Mouse (Mus musculus) A20 (cell line): Measurements from ENCODE around the gene Cyth4.

ENCODE experiments used
- DNase-seq: peaks from one replicate; pipeline ENCODE4 v3.0.0-alpha.2; 2011; ENCODE audit warnings: low read depth, low spot score

The Cyth4 gene

DNA sequence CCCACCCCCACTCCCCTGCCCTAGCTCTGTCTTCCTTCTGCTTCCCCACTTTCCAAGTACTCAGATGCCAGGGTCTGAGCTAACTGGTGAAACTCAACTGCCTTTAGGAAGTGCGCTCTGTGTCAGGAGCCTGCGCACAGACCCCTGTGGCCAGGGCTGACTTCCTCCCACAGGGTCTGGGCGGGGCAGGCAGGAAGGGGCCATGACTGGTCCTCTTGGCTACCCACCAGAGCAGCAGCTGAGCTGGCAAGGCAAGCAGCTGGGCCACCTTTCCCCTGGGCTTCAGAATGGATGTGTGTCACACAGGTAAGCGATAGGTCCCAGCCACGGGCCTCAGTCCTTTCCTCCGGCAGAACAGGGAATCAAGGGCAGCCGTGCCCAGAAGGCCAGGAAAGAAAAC lies at the start of gene Cyth4:
Gene Cyth4 (plus strand): TSS at position 134 of the 400 bp plus-strand sequence.
- DNase-seq: no peak

DNA sequence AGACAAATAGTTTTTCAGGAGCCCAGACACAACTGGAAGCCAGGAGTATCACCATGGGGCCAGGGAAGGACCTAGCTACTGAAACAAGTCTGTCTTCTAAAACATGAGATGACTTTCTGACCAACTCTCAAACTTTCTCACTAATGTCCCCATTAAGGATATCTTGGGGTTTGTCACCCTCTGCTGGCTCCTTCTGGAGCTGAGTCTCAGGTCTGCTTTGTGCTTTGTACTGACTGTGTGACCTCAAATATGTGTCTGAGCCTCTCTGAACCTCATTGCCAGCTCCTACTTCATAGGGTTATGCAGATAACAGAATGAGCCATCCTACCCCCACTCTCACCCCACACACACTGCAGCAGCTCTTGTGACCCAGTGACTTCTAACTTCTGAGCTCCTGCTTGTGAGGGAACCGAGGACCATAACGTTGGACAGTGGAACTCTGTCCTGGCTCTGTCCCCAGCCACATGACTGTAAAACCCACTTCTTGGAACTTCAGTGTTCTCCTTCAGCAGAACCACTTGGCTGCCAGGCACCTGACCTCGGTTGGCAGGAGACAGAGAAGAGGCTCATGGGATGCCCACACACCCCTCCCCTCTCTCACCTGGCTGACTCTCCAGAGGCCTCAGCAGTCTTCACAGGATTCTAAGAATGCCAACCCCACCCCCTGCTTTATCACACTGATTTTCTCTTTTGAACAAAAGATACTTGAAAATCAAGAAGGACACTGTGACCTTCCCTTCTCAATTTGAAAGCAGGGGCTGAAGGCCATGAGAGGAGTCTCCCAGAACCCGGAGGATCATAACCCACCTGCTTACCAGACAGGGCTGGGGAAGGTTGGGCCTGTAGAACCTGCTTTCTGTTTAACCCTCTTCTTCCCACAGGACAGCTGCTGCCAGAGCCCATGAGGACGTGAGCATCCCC lies 49.2 kb upstream of the Cyth4 start:
- peak; percentile 70 for DNase-seq

DNA sequence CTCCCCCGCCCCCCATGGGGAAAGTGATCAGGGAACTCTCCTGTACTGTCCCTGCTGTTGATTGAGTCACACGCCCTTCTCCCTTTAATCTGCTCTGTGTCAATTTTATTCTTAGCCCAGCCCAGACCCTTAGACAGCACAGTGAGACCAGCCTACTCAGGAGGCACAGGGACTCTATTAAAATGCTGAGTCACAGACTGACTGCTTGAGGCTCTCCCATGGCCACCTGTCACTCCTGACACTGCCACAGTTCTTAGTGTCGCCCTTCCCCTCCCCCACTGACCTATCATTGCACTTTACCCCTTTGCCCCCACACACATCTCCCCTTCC lies 48.5 kb upstream of the Cyth4 start:
- peak; percentile 56 for DNase-seq

DNA sequence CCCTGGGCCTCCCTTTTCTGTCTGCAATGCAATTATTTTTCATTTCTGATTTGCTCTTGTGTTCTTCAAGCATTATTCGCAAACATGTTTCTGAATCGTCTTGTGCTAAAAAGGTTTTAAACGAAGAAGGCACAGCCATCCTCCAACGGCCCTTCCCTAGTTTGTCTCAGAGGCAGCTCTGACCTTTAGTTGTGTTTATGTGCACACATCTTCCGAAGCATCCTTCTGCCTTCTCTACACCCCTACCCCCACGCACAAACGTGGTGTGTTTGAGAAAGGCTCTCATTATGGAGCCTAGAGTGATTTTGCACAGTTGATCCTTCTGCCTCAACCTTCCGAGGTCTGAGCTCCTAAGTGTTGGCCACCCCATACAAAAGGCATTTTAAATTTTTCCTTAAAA lies 48.1 kb upstream of the Cyth4 start:
- DNase-seq: no peak

DNA sequence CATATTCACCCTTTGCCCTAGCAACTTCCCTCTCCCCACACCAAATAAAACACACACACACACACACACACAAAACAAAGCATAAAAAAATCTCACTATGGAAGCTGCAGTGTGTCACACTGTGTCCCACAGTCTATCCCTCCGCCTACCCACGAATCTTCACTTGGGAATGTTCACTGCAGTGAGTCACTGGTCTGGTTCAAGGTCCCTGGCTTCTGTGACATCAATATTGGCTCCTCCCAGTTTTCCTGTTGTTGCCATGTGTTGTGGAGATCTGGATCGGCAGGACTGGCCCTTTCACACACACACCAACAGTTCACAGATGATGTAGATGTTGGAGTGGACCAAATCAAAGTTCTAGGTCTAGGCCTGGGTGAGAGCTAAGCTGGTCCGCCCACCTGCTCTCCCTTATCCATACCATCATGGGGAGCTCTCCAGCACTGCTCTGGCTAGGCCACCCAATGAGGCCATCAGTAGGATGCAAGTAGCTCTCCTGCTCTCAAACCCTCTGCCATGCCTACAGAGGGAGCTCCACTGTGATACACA lies 47.6 kb upstream of the Cyth4 start:
- DNase-seq: no peak

DNA sequence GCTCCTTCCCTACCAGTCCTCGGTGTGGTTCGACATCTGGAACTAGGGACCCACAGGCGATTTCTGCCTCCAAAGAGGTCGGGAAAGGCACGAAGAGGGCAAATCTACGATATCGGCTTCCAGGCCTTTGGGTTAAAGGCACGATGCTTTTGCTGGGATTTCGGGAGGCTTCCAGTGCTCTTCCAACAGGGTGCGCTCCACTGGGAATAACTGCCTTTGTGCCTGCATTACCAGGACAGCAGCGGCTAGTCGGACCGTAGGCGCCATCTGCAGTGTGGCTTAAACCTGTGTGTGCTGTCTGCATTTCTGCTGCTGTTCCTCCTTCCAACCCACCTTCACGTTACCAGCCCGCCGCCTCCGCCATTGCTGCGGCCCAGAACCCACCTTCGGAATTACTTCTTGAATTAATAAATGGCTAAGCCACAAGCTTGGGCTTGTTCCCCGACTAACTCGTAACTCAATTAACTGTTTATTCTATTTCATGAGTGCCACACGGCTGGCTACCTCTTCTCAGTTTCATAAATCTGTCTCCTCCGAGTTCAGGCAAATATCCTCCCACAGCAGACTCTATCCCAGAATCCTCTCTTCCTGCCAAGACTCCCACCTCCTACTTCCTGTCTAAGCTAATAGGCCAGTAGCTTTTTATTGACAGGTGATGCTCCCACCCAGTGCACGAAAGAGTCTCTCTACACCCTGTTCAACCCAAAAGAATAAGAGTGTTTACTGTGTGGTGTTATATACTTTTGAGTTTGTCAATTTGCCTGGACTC lies 42.1 kb upstream of the Cyth4 start:
- peak; percentile 83 for DNase-seq

DNA sequence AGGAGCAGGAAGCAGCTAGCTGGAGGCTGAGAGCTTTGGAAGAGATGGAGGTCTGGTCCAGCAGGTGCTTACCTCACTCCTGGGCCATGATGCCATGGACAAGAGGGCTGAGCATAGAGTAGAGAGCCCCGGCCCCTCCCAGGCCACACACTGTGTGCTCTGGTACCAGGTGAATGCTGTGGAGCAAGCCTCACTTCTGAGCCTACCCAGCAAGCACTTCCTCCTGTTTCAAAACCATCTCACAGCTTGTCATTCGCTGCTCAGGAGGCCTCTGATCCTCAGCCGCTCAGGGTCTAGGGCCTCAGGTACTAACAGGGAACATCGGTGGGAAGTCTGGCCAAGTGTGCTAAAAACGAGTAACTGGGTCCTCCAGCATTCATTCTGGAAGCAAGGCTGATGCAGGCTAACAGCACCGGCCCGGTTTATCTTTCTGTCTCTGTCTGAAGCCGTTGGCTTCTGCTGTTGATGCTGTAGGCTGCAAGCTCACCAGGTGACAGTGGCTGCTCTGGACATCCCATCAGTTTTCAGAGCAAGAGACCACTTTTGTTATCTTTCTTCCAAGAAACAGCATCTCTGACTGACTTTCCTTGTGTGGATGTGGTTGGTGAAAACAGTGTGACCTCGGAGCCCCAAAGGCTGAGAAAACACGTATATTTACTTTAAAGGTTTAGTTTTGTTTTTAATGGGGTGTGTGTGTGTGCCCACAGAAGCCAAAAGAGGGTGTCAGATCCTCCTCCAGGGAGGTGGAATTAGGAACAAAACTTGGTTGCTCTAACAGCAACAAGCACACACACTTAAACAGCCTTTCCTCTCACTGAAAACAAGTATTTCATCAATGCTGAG lies 38.9 kb upstream of the Cyth4 start:
- no peak for DNase-seq

DNA sequence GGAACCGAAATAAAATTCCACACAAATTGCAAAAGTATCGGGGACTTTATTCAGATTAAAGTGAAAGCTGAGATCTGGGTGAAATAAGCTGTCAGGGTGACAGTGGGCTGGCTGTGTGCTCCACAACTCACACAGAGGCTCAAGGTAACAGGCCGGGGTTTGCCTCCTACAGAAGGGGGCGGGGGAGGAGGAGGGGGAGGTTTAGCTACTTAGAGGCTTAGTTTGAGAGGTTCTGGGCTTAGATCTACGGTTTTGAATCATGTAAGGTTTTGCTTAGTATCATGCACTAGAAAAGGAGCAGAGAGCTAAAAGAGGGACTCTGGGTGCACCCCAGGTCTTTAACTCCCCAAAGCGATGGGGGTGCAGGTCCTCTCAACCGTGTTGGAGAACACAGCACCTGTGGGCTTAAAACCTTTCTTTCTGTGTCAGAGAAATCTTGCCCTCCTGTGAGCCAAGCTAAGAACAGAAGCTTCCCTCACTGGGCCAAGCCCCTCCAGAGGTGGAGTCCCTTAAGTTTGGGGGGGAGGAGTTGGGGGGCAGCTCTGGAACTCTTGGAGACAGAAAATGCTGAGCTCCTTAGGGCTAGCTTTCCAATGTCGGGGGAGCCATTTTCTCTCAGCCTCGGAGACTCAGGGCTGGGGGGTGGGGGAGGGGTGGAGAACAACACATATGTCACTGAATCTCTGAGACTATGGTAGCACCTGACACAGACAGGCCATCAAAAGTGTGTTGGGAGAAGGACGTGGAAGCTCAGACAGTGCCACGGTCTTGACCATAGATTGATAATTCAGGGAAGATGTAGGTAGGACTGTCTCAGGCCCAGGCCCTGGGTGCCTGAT lies 37.5 kb upstream of the Cyth4 start:
- peak; percentile 78 for DNase-seq

DNA sequence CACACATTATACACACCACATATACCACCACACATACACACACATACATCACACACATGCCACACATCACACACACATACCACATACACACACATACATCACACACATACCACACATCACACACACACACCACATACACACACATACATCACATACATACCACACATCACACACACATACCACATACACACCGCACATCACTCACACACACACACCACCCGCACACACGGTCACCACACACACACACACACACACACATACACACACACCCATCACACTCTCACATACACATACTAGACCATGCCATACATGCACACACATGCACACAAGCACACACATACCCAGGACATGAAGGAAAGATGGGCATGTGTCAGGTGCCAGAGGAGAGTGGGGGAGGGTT lies 33.5 kb upstream of the Cyth4 start:
- DNase-seq: no peak

DNA sequence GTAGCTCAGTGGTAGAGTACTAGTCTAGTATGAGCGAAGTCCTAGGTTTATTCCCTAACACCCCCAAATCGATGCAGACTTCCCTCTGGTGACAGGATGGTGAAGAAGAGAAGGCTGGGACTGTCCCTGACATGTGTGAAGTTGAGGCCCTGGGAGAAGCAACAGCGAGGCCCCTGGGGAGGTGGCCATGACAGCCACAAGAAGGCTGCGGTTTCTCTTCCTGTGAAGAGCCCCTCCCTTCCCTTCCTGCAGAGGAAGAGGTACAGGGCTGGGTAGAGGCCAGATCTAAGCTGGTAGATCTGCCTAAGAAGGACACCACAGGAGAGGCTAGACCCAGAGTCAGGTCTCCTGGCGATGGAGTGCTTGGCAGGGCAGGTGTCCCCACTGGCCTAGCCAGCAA lies 32.9 kb upstream of the Cyth4 start:
- peak; percentile 75 for DNase-seq

DNA sequence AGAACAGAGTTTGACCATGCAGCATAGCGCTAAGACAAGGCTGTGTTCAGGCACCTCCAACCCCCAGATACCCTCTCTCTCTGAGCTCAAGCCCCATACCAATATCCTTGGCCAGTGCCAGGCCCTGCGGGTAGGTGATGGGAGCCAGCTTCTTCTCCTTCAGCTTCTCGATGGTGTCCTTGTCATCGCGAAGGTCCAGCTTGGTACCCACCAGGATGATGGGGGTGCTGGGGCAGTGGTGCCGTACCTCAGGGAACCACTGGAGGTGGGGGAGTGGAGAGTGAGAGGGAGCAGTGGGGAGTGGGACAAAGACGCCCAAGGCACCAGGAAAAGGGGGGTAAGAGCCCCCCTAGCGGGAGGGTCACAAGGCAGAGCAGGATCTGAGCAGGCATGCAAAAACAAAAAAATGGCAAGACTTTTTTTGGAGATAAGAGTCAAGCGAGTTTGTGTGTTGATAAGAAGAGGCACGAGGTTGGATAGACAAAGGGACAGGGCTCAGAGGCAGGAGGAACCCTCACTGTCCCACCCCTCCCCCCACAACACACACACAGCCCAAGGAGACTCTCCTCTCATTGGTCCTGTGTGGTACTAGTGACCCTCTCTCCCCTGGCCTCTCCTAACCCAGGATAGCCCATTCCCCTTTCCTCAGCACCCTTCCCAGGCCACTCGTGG lies 31.9 kb upstream of the Cyth4 start:
- no peak for DNase-seq

DNA sequence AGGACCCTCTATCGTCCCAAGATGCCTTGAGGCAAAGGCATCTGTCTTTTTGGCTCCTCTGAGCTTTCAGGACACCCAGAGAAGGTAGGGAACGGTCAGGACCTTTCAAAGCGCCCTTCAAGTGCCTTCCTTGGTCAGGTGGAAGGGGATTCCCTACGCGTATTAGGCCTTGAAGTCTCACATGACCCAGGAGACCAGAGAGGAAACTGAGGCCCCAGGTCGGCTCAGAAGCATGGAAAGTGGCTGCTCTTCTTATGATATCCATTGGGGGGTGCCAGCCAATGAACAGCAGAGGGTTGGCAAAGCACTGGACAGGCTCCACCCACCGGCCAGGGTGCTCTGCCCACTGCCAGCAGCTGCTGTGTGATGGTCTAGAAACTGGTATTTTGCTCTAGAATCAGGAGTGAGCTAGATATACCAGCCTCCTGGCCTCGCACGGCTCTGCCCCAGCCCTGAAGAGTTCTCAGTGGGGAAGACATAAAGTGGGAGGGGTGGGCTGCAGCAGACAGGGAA lies 29.2 kb upstream of the Cyth4 start:
- no peak for DNase-seq

DNA sequence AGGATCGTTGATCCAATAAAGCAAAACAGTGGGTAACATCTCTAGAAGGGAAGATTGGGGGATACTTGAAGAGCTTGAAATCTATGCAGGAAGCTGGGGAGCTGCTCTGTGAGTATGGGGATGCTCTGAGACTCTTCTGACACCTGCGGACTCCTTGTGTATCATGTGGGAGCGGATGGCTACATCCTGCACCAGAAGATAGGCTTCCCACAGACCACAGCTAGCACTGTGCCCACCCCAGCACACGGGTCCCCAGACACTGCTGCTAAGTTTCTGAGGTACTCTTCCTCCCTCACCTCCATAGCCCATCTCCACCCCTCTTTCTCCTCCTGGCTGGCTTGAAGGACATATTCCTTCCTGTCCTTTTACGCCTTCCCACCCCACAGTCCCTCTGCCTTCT lies 26.7 kb upstream of the Cyth4 start:
- no peak for DNase-seq

DNA sequence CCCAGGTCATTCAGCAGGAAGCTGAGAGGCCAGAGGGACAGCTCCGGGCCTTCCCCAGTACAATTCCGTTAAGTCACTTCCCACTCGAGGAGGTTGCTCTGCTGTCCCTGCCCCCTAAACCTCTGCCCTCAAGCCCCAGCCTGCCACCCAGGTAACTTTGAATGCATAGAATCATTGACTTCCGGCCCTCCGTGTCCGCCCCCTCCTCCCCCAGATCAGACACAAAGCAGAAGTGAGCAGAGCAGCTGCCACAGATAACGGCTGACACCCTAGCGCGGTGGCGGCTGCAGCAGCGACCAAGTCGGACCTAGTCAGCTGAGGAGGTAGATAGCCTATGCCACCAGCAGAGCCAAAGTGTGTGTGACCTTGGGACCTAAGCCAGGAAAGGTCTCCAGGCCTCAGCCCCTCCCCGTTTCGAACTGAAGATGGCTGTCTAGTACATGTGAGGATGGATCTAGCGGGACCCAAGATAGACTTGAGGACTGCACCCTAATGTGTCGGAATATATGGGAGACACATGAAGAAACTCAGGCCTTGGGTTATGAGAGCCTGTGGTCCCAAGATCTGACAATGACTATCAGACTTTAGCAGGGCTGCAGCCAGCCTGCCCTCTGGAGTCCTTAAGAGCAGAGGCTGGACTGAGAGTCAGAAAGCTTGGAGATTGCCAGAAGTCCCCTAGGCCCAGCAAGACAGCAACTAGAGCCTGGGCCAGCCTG lies 25.1 kb upstream of the Cyth4 start:
- peak; percentile 92 for DNase-seq

DNA sequence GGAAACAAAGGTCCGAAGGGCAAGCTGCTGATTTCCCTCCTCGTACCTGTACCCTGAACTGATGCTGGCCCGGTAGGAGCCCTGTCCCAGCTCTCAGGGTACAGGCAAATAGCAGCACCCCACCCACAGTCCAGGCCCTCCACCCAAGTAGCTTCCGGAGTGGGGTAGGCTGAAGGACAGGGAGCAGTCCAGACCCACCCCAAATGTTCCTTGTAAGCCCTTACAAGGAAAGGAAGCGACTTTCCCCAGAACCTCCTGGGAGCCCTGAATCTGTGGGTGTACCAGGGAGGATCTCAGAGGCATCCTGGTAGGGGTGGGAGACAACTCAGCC lies 24.6 kb upstream of the Cyth4 start:
- no peak for DNase-seq

DNA sequence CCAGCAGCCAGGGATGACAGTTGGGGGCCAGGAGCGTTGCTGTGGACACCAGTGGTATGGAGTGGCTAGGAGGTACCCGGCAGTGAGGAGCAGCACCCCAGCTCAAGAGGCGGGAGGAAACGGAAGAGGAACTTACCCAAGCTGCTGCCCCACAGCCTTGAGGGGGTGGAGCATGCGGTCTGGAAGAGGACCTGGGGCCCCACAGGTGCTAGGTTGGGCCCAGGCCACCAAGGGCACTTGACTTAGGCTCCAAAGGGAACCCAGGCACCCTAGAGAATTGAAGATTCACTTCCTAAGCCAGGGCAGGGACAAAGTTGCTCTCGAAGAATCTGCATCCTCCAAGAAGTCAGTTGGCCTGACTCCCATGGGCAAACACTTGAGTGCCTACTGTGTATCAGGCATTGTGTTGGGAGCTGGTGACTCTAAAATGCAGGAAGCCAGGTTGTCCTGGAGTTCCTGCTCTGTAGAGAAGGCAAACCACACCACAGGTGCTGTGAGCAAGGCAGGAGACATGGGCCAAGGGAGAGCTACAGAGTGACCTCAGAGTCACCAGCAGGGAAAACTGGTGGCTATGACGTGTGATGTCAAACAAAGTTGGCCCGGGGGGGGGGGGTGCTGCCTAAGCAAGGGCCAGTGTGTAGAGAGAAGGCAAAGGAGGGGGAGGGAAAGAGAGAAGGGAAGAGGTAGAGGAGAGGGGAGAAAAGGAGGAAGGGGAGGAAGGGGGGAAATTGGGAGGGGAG lies 24.0 kb upstream of the Cyth4 start, which contains the start of gene Rac2:
Gene Rac2 (minus strand): TSS at position 126 of the 740 bp plus-strand sequence.
- DNase-seq: peak; percentile 94

DNA sequence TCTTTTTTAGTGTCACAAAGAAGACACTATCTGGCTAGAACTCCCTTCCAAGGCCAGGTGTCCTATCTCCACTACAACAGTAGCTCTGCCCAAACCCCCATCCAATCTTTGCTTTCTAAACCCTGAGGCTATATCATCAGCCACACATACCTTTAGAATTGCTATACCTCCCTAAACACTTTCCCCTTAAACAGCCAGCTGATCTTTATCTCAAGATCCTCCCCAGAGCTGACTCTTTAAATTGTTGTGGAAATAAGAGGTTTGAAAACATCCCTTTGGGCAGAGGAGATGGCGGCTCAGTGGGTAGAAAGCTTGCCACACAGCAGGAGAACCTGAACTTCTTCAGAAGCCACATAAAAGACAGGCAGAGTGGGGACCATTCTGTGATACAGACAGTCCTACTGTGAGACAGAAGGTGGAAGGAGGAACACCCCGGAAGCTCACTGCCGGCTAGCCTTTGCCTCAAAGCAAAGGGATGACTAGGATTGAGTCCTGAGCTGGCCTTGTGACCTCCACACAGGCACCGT lies 20.5 kb upstream of the Cyth4 start:
- DNase-seq: no peak

DNA sequence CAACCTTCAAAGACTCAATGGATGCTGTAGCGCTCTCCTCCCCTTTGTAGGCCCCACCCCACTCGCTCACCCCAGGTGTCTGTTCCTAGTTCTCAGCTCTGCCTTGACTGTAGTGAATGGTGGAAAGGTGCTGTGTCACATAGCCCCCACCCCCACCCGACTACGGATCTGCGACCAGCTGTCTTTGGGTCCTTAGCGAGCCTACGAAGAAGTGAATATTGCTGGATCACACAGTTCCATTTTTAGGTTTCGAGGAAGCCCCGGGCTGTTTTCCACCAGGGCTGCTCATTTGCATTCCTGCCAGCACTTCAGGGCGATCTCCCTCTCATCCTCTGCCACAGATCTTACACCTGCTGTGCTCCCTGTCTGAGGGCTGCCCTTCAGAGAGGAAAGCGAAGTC lies 13.5 kb upstream of the Cyth4 start:
- DNase-seq: peak; percentile 90
